Comparison of ENCODE assay signal across 14 mouse cellular contexts in genomic region chr14:21237051-21237450, GRCm38 (mm10).
"Had no signal": no experiment of that assay in that cellular context is flagged by ENCODE, and none has a peak within 500 bp of the region (broad histone marks: within the 10 kb centered on the region; RNA-seq: fewer than 3 reads in every experiment).

No protein-coding gene starts in this region.

- H3K9me3 ChIP-seq: liver, embryonic 12.5 days; megakaryocyte, embryonic 14.5 days; midbrain, embryonic 13.5 days; midbrain, embryonic 15.5 days; neural tube, embryonic 12.5 days; stomach, embryonic 15.5 days had no signal

- H3K27ac ChIP-seq: liver, embryonic 12.5 days; liver, embryonic 14.5 days; midbrain, embryonic 13.5 days; midbrain, embryonic 15.5 days; neural tube, embryonic 12.5 days; stomach, embryonic 15.5 days; stomach, postnatal 0 days had no signal

- H3K4me2 ChIP-seq: liver, embryonic 12.5 days; lung, embryonic 14.5 days; midbrain, embryonic 13.5 days; midbrain, embryonic 15.5 days; neural tube, embryonic 12.5 days; stomach, embryonic 15.5 days had no signal

- H3K36me3 ChIP-seq: midbrain, embryonic 13.5 days; midbrain, embryonic 15.5 days; neural tube, embryonic 12.5 days; stomach, embryonic 15.5 days had no signal

- H3K27me3 ChIP-seq: liver, embryonic 12.5 days; megakaryocyte, embryonic 14.5 days; midbrain, embryonic 13.5 days; midbrain, embryonic 15.5 days; neural tube, embryonic 12.5 days; stomach, embryonic 15.5 days had no signal

- H3K9ac ChIP-seq: liver, embryonic 12.5 days; liver, embryonic 14.5 days; lung, embryonic 14.5 days; midbrain, embryonic 13.5 days; midbrain, embryonic 15.5 days; neural tube, embryonic 12.5 days; stomach, embryonic 15.5 days had no signal

- H3K4me1 ChIP-seq: liver, embryonic 12.5 days; megakaryocyte, embryonic 14.5 days; midbrain, embryonic 13.5 days; midbrain, embryonic 15.5 days; neural tube, embryonic 12.5 days; stomach, embryonic 15.5 days had no signal

- ATAC-seq: liver, embryonic 12.5 days; midbrain, embryonic 13.5 days; midbrain, embryonic 15.5 days had no signal

- H3K4me3 ChIP-seq: liver, embryonic 12.5 days; megakaryocyte, embryonic 14.5 days; midbrain, embryonic 13.5 days; midbrain, embryonic 15.5 days; neural tube, embryonic 12.5 days; stomach, embryonic 15.5 days had no signal

- DNase-seq: lung, embryonic 14.5 days; lung, postnatal 14 days; right cerebral cortex, postnatal 14 days; thymus, adult 2 months; thymus, postnatal 25 days; thymus, postnatal 4 days had no signal
